Mouse (Mus musculus): Measurements from ENCODE around the gene P2ry12.

P2ry12 gene

GRCm38 (mm10) chr3:59182129-59182528 is 80.5 kb downstream of the P2ry12 start:
- DNase-seq (ENCODE audit: low read depth), result no peak

- DNase-seq (ENCODE audit: low read depth), result no peak
Observed at GRCm38 (mm10) chr3:59181134-59181533, 81.5 kb downstream of the P2ry12 start.

DNA sequence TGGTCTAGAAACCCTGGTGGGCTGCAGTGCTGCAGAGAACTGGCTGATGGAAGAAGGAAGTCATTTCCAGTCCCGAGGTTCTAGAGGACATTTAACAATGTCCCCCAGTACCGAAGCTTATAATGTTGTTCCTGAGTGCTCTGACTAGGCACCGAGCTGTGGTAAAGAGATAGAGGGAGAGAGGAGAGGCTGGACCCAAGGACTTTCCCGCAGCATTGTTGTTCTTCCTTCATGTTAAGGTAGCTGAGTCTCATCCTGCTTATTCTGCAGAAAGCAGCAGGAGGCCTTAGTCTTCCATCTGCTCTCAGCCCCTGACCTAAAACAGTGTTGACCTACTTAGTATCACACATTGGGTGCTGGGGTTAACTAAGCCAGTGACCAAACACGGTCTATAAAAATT is 85.8 kb downstream of the P2ry12 start:
- DNase-seq (ENCODE audit: low read depth), result no peak

DNA sequence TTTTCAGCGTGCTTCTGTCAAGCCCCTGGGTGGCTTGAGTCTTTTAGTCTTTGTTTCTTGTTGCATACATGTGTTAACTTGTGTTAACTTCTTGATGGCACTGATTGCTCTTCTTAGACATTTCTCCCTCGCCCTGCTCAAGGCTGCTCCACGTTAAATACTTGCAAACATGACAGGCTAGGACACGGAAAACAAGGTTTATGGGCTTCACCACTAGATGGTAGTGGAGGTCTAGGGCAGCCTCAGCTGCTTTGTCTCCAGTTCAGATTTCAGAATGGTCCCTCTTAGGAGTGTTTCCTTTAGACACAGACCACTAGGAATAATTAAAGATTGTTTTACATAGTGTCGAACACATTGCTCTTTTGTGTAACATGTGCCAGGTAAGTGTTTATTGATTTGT is 87.4 kb downstream of the P2ry12 start:
- DNase-seq (ENCODE audit: low read depth), result peak; percentile 71

DNA sequence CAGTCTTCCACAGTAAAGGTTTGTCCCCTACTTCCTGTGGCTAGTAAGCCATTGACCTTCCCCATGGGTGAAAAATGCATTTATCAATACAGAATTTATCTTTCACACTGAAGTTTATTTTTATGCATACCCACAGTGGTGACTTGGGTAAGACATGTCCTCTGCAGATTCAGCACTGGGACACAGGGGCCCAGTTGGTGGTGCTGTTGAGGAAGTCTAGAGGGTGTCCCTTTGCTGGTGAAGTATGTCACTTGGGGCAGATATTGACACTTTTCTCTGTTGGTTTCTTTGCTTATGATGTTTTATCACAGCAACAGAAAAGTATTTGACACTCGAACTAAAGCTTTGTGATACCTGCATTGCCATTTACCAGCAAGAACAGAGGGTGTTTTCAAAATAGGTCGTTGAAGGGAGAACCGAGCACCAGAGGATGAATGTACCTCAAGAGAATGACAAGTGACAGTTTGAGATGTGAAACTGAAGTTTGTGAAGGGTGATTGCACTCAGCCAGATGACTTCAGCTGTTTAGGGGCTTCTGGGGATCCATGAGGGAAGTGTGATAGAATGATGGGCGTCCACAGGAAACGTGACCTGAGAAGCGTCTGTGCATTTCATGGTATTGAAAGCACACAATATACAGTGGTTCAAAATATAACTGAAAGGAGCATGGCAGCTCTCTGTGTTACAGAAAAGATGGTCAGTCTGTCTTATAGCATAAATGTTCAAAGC is 88.1 kb downstream of the P2ry12 start:
- peak; percentile 10 for DNase-seq (ENCODE audit: low read depth)

GRCm38 (mm10) chr3:59169921-59170627 is 92.6 kb downstream of the P2ry12 start:
- no peak for DNase-seq (ENCODE audit: low read depth)

- peak; percentile 16 for DNase-seq (ENCODE audit: low read depth)
Observed at GRCm38 (mm10) chr3:59169215-59169614, 93.5 kb downstream of the P2ry12 start.

DNA sequence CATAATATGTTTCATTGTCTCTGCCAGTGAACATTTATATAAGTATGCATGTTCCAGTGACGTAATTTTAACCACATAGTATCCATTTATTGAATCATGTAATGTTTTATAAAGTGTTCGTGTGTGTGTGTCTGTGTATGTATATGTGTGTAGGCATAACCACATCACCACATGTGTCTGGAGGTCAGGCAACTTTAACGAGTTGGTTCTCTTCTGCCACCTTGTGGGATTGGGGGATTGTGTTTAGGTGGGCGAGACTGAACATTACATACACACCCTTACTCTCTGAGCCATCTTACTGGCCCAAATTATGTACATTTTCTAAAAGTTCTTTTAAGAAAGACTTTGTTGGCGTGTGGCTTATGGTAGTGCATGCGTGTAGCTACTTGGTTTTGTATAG is 94.2 kb downstream of the P2ry12 start:
- DNase-seq (ENCODE audit: low read depth), result peak; percentile 22

- DNase-seq (ENCODE audit: low read depth), result no peak
Observed at GRCm38 (mm10) chr3:59167417-59168054, 95.1 kb downstream of the P2ry12 start.
